Mouse (Mus musculus) kidney, embryonic 16.5 days (tissue): ENCODE results near the gene Mark4. TPM values are rescaled to one million over a fixed set of nuclear protein-coding genes. Genes with fewer than 3 reads are reported as not detected.

Experiments used
- ATAC-seq: fragments of 200-750 bp; cut with Nextera tagmentation; 2 replicates; pipeline ENCODE4 v1.8.0; 2017; ENCODE audit warnings: moderate TSS enrichment; ENCODE audit not compliant: low FRiP score, low TSS enrichment
- H3K27ac ChIP-seq: fragments of 300-500 bp; sonication (generic); 2 replicates; pipeline ENCODE4 v1.5.1; 2014; ENCODE audit warnings: low read length
- H3K27me3 ChIP-seq: fragments of 300-500 bp; sonication (generic); 2 replicates; pipeline ENCODE4 v1.6.1; 2014; ENCODE audit warnings: low read length, control low read depth, mixed read lengths; ENCODE audit not compliant: insufficient read depth
- H3K36me3 ChIP-seq: fragments of 300-500 bp; sonication (generic); 2 replicates; pipeline ENCODE4 v1.6.1; 2014; ENCODE audit warnings: low read length, control low read depth, mixed read lengths; ENCODE audit not compliant: insufficient read depth
- H3K4me1 ChIP-seq: fragments of 300-500 bp; sonication (generic); 2 replicates; pipeline ENCODE4 v1.6.1; 2014; ENCODE audit warnings: low read length, control low read depth, mixed read lengths; ENCODE audit not compliant: insufficient read depth
- H3K4me2 ChIP-seq: fragments of 300-500 bp; sonication (generic); replicated peaks from 2 replicates; pipeline ENCODE4 v1.6.1; 2014; ENCODE audit warnings: low read depth, low read length
- H3K4me3 ChIP-seq: fragments of 300-500 bp; sonication (generic); 2 replicates; pipeline ENCODE4 v1.5.1; 2014; ENCODE audit warnings: mild to moderate bottlenecking, low read length
- H3K9ac ChIP-seq: fragments of 300-500 bp; sonication (generic); replicated peaks from 2 replicates; pipeline ENCODE4 v1.6.1; 2014; ENCODE audit warnings: low read length
- H3K9me3 ChIP-seq: fragments of 300-500 bp; sonication (generic); 2 replicates; pipeline ENCODE4 v1.6.1; 2016; ENCODE audit warnings: low read length, control low read depth
- WGBS: fragments of 180-500 bp; shearing (Covaris S2); extraction: QIAGEN DNeasy Blood & Tissue Kit; methylation state at CpG from one replicate; pipeline ENCODE4 v1.1.7; 2014; 5-methylcytosine and 5-hydroxymethylcytosine counted together
- polyA plus RNA-seq: library from polyadenylated mRNA; unstranded; fragments of >200 nt; fragmentation: Nextera tagmentation; extraction: Ambion mirVana; gene quantifications from 2 replicates; pipeline ENCODE4 v1.2.1, GENCODE M21; 2015

Mark4 gene
- polyA plus RNA-seq, 1 experiment from 2014 or later: 6.9 TPM

DNA sequence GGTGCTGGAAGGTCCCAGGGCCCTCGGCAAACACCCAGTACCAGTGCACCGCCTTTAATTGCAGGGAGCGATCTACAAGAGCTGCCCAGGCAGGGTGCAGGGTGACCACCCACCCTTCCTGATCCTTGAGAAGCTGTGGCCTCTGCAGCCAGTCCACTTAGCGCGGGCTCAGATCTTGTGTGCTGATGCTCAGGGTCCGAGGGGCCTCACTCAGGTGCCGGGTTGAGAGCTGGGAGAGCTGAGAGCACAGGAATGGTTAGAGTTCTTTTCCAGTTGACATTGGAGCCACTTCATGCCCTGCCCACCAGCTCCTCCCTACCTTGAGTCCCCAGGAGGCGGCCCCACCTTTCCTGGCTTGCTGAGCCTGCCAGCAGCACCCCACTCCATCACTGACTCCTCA lies 64.1 kb downstream of the Mark4 start:
- H3K36me3 ChIP-seq: peaks cover 62% of the 10 kb centered on the region
- H3K9ac ChIP-seq: no peak overlapping the region
- H3K9me3 ChIP-seq: no peaks in the 10 kb centered on the region
- no peak overlapping the region for H3K4me3 ChIP-seq
- no peaks in the 10 kb centered on the region for H3K27me3 ChIP-seq
- H3K4me1 ChIP-seq: peaks cover 4% of the 10 kb centered on the region
- no peak overlapping the region for H3K27ac ChIP-seq
- no peak for ATAC-seq
- H3K4me2 ChIP-seq: no peak overlapping the region
- WGBS: 86% methylated on average over 8 of the region's 8 CpGs

GRCm38 (mm10) chr7:19388699-19389413 lies 69.8 kb downstream of the Mark4 start:
- Histone ChIP-seq H3K36me3 (peaks cover 86% of the 10 kb centered on the region), H3K27ac (no peak overlapping the region), H3K27me3 (no peaks in the 10 kb centered on the region), H3K4me3 (no peak overlapping the region), H3K4me2 (no peak overlapping the region), H3K9me3 (no peaks in the 10 kb centered on the region), H3K4me1 (no peaks in the 10 kb centered on the region), H3K9ac (no peak overlapping the region)
- WGBS: 83% methylated on average over 10 of the region's 10 CpGs
- no peak for ATAC-seq

DNA sequence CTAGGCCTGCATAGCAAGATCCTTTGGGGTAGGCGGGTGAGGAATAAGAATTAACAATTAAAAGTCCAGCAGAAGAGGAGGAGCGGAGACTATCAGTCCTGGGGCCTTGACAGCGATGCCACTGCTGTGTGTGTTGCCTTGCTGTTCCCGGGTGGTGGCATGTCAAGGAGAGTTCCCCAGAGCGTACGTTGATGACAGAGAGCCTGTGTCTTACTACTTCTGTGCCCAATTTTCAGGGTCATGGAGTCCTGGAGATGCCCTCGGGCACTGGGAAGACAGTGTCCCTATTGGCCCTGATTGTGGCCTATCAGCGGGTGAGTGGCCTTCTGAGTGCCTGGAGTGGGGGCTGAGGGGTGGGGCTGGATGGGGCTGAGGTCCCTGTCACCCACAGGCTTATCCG lies 74.9 kb downstream of the Mark4 start:
- Histone ChIP-seq H3K27me3 (no peaks in the 10 kb centered on the region), H3K9me3 (no peaks in the 10 kb centered on the region), H3K4me2 (no peak overlapping the region), H3K27ac (no peak overlapping the region), H3K36me3 (peaks cover 39% of the 10 kb centered on the region), H3K9ac (no peak overlapping the region), H3K4me1 (peaks cover 11% of the 10 kb centered on the region), H3K4me3 (no peak overlapping the region)
- ATAC-seq: no peak
- 92% methylated on average over 9 of the region's 9 CpGs for WGBS

- H3K27me3 ChIP-seq: no peaks in the 10 kb centered on the region
- H3K4me3 ChIP-seq: peak overlapping the region; percentile 80
- 0% methylated on average over 31 of the region's 37 CpGs for WGBS
- H3K4me1 ChIP-seq: peaks cover 11% of the 10 kb centered on the region
- H3K9me3 ChIP-seq: no peaks in the 10 kb centered on the region
- ATAC-seq: peak; percentile 66
- peaks cover 27% of the 10 kb centered on the region for H3K36me3 ChIP-seq
- H3K27ac ChIP-seq: no peak overlapping the region
- peak overlapping the region; percentile 72 for H3K9ac ChIP-seq
- H3K4me2 ChIP-seq: peak overlapping the region; percentile 89
Observed at GRCm38 (mm10) chr7:19382166-19382541, 76.5 kb downstream of the Mark4 start.

- H3K4me3 ChIP-seq: peak within 1 kb of the TSS; percentile 80
- H3K9ac ChIP-seq: peak within 1 kb of the TSS; percentile 72
- ATAC-seq: peak; percentile 95
- H3K27me3 ChIP-seq: no peaks in the 10 kb centered on the region
- H3K27ac ChIP-seq: no peak within 1 kb of the TSS
- H3K4me1 ChIP-seq: peaks cover 11% of the 10 kb centered on the region
- H3K9me3 ChIP-seq: no peaks in the 10 kb centered on the region
- peaks cover 21% of the 10 kb centered on the region for H3K36me3 ChIP-seq
- 5% methylated on average over 43 of the region's 48 CpGs for WGBS
- H3K4me2 ChIP-seq: peak within 1 kb of the TSS; percentile 89
Observed at GRCm38 (mm10) chr7:19381377-19382165, 77.0 kb downstream of the Mark4 start, which contains the start of gene Ercc2. Ercc2 (plus strand) TSS chr7:19382010.

DNA sequence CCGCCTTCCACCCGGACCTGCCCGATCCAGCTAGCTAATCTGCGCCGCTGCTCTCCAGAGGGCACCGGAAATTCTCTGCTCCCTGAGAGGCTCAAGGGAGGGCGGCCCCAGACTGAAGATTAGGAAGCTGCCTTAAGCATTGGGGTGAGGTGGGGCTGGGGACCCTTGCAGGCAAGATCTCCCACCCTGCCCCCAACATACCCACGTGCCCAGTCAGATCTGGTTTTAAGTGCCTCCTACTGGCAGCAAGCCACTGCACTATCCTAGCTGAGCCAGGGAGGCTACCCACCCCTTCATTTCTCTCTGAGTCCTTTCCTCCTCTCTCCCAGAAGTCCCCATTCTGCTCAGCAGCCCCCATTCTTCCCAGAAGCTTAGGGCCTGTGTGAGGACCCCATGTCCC lies 80.6 kb downstream of the Mark4 start:
- WGBS: 66% methylated on average over 8 of the region's 8 CpGs
- Histone ChIP-seq H3K9ac (no peak overlapping the region), H3K4me1 (peaks cover 6% of the 10 kb centered on the region), H3K9me3 (no peaks in the 10 kb centered on the region), H3K27ac (no peak overlapping the region), H3K36me3 (0 out of 2 replicates have a peak, but pooled peaks cover 2% of the 10 kb centered on the region), H3K4me2 (no peak overlapping the region), H3K4me3 (no peak overlapping the region), H3K27me3 (no peaks in the 10 kb centered on the region)
- ATAC-seq: no peak

GRCm38 (mm10) chr7:19376019-19376418 lies 82.6 kb downstream of the Mark4 start:
- Histone ChIP-seq H3K4me1 (no peaks in the 10 kb centered on the region), H3K36me3 (0 out of 2 replicates have a peak, but pooled peaks cover 2% of the 10 kb centered on the region), H3K27me3 (no peaks in the 10 kb centered on the region), H3K4me3 (no peak overlapping the region), H3K4me2 (no peak overlapping the region), H3K27ac (no peak overlapping the region), H3K9me3 (no peaks in the 10 kb centered on the region), H3K9ac (no peak overlapping the region)
- no peak for ATAC-seq
- 91% methylated on average over 4 of the region's 4 CpGs for WGBS

DNA sequence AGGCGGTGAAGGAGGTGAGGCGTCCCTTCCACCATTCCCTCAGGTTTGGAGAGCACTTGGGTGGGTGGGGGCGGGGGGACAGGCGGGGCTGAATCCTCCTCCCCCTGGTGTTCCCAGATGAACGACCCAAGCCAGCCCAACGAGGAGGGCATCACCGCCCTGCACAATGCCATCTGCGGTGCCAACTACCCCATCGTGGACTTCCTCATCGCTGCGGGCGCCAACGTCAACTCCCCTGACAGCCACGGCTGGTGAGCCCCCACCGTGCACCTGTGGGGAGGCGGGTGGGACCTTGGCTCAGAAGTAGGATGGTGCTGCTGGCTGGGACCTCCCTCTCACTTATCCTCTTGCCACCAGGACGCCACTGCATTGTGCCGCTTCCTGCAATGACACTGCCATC lies 83.3 kb downstream of the Mark4 start:
- ATAC-seq: no peak

More for the DNA sequence above, 83.3 kb downstream of the Mark4 start:
- H3K9me3 ChIP-seq: no peaks in the 10 kb centered on the region
- no peaks in the 10 kb centered on the region for H3K27me3 ChIP-seq
- H3K36me3 ChIP-seq: 0 out of 2 replicates have a peak, but pooled peaks cover 2% of the 10 kb centered on the region
- H3K9ac ChIP-seq: no peak overlapping the region
- no peak overlapping the region for H3K4me3 ChIP-seq
- H3K4me1 ChIP-seq: no peaks in the 10 kb centered on the region
- H3K4me2 ChIP-seq: no peak overlapping the region
- 77% methylated on average over 18 of the region's 18 CpGs for WGBS
- H3K27ac ChIP-seq: no peak overlapping the region
